Mouse (Mus musculus) forebrain, embryonic 14.5 days (tissue): ENCODE data around the gene Odf2l. TPM values are rescaled to one million over a fixed set of nuclear protein-coding genes. Genes with fewer than 3 reads are reported as not detected.

Experiments used
- ATAC-seq: fragments of 200-750 bp; cut with Nextera tagmentation; 2 replicates; pipeline ENCODE4 v1.8.0; 2017; ENCODE audit warnings: mild to moderate bottlenecking, moderate library complexity
- DNase-seq: peaks from one replicate; pipeline ENCODE4 v3.0.0-alpha.2; 2015; ENCODE audit warnings: low spot score
- H3K27ac ChIP-seq: fragments of 300-500 bp; sonication (generic); 2 replicates; pipeline ENCODE4 v1.5.1; 2014; ENCODE audit warnings: low read depth, mild to moderate bottlenecking, control low read depth, low read length, moderate library complexity
- H3K27me3 ChIP-seq: fragments of 300-500 bp; sonication (generic); replicated peaks from 2 replicates; pipeline ENCODE4 v1.6.1; 2014; ENCODE audit warnings: low read length, control low read depth, mixed read lengths; ENCODE audit not compliant: control insufficient read depth, insufficient read depth
- H3K36me3 ChIP-seq: fragments of 300-500 bp; sonication (generic); 2 replicates; pipeline ENCODE4 v1.6.1; 2014; ENCODE audit warnings: low read length, control low read depth; ENCODE audit not compliant: control insufficient read depth, insufficient read depth
- H3K4me1 ChIP-seq: fragments of 300-500 bp; sonication (generic); 2 replicates; pipeline ENCODE4 v1.6.1; 2014; ENCODE audit warnings: antibody characterized with exemption, low read length, control low read depth; ENCODE audit not compliant: control insufficient read depth, insufficient read depth
- H3K4me2 ChIP-seq: fragments of 300-500 bp; sonication (generic); 2 replicates; pipeline ENCODE4 v1.6.1; 2014; ENCODE audit warnings: mild to moderate bottlenecking, control low read depth, low read length
- H3K4me3 ChIP-seq: fragments of 300-500 bp; sonication (generic); 2 replicates; pipeline ENCODE4 v1.5.1; 2014; ENCODE audit warnings: low read depth, low read length, control low read depth
- H3K9ac ChIP-seq: fragments of 300-500 bp; sonication (generic); 2 replicates; pipeline ENCODE4 v1.6.1; 2014; ENCODE audit warnings: mild to moderate bottlenecking, low read length, control low read depth, moderate library complexity
- H3K9me3 ChIP-seq: fragments of 300-500 bp; sonication (generic); replicated peaks from 2 replicates; pipeline ENCODE4 v1.6.1; 2016; ENCODE audit warnings: low read length, control low read depth, mixed read lengths; ENCODE audit not compliant: control insufficient read depth
- WGBS: fragments of 180-500 bp; shearing (Covaris S2); extraction: QIAGEN DNeasy Blood & Tissue Kit; methylation state at CpG from one replicate; pipeline ENCODE4 v1.1.7; 2014; 5-methylcytosine and 5-hydroxymethylcytosine counted together
- polyA plus RNA-seq: library from polyadenylated mRNA; unstranded; fragments of >200 nt; fragmentation: Nextera tagmentation; extraction: Ambion mirVana; gene quantifications from 2 replicates; pipeline ENCODE4 v1.2.1, GENCODE M21; 2014

Odf2l gene
- polyA plus RNA-seq, result 16.6 and 18.5 TPM in 2 replicates

GRCm38 (mm10) chr3:145118254-145119001 lies at the start of gene Odf2l:
Gene Odf2l (plus strand): TSS chr3:145118588.
- Histone ChIP-seq H3K4me2 (peak within 1 kb of the TSS; percentile 83), H3K4me3 (peak within 1 kb of the TSS; percentile 64), H3K36me3 (no peaks in the 10 kb centered on the region), H3K9me3 (no peaks in the 10 kb centered on the region), H3K27ac (peak within 1 kb of the TSS; percentile 98), H3K9ac (peak within 1 kb of the TSS; percentile 90), H3K27me3 (no peaks in the 10 kb centered on the region), H3K4me1 (peaks cover 10% of the 10 kb centered on the region; the same call in 1 of the 2 replicates)
- DNase-seq (peak; percentile 98), ATAC-seq (peak; percentile 98)
- WGBS, result under 1% methylated on average over 56 of the region's 57 CpGs

GRCm38 (mm10) chr3:145068964-145069363 lies 49.4 kb upstream of the Odf2l start:
- 89% methylated on average over 4 of the region's 4 CpGs for WGBS
- no peak overlapping the region for H3K4me3 ChIP-seq
- H3K27ac ChIP-seq, result no peak overlapping the region
- DNase-seq (no peak), ATAC-seq (no peak)
- H3K27me3 ChIP-seq, result no peaks in the 10 kb centered on the region
- H3K36me3 ChIP-seq, result no peaks in the 10 kb centered on the region
- no peak overlapping the region for H3K9ac ChIP-seq
- H3K4me1 ChIP-seq, result no peaks in the 10 kb centered on the region
- H3K9me3 ChIP-seq, result no peaks in the 10 kb centered on the region
- no peak overlapping the region for H3K4me2 ChIP-seq

- no peak overlapping the region for H3K4me2 ChIP-seq
- H3K27ac ChIP-seq, result no peak overlapping the region
- DNase-seq, result no peak
- no peaks in the 10 kb centered on the region for H3K4me1 ChIP-seq
- ATAC-seq, result no peak
- no peaks in the 10 kb centered on the region for H3K27me3 ChIP-seq
- no peaks in the 10 kb centered on the region for H3K9me3 ChIP-seq
- H3K9ac ChIP-seq, result no peak overlapping the region
- H3K36me3 ChIP-seq, result no peaks in the 10 kb centered on the region
- no peak overlapping the region for H3K4me3 ChIP-seq
- WGBS, result 95% methylated on average over 3 of the region's 3 CpGs
Observed at GRCm38 (mm10) chr3:145072339-145072738, 46.0 kb upstream of the Odf2l start.

- Histone ChIP-seq H3K36me3 (no peaks in the 10 kb centered on the region), H3K27me3 (no peaks in the 10 kb centered on the region), H3K4me3 (no peak overlapping the region), H3K4me2 (no peak overlapping the region), H3K4me1 (no peaks in the 10 kb centered on the region), H3K27ac (no peak overlapping the region), H3K9ac (no peak overlapping the region), H3K9me3 (no peaks in the 10 kb centered on the region)
- ATAC-seq (no peak), DNase-seq (no peak)
- WGBS, result 86% methylated on average over 6 of the region's 6 CpGs
Observed at GRCm38 (mm10) chr3:145078405-145078804, 40.0 kb upstream of the Odf2l start.

DNA sequence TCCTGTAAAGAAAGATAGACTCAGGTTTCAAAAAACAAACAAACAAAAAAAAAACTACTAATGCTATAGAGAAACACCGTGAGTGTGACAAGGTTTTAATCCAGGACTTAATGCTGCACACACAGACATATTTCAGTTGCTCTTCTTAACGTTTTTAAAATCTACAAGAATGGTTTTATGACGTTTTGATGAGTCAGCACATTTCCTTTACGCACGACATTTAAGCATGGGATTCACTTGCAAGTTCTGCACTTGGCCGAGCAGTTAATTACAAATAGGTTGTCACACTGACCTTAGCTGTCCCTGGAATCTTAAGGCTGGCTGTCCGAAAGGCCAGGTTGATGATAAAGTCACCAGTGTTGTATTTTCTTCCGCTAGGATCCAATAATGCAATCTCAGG lies 37.5 kb upstream of the Odf2l start:
- no peaks in the 10 kb centered on the region for H3K9me3 ChIP-seq
- 82% methylated on average over 8 of the region's 8 CpGs for WGBS

GRCm38 (mm10) chr3:145083081-145083480 lies 35.3 kb upstream of the Odf2l start:
- no peak for DNase-seq
- H3K4me2 ChIP-seq, result no peak overlapping the region
- H3K9ac ChIP-seq, result no peak overlapping the region
- H3K27me3 ChIP-seq, result no peaks in the 10 kb centered on the region
- no peaks in the 10 kb centered on the region for H3K4me1 ChIP-seq
- no peak overlapping the region for H3K4me3 ChIP-seq
- no peaks in the 10 kb centered on the region for H3K36me3 ChIP-seq
- no peaks in the 10 kb centered on the region for H3K9me3 ChIP-seq
- no peak overlapping the region for H3K27ac ChIP-seq
- 96% methylated on average over 1 of the region's 1 CpGs for WGBS
- ATAC-seq, result no peak

More for the DNA sequence above, 37.5 kb upstream of the Odf2l start:
- ATAC-seq, result no peak
- DNase-seq, result no peak
- no peak overlapping the region for H3K27ac ChIP-seq
- H3K9ac ChIP-seq, result no peak overlapping the region
- H3K4me1 ChIP-seq, result no peaks in the 10 kb centered on the region
- H3K36me3 ChIP-seq, result no peaks in the 10 kb centered on the region
- H3K4me3 ChIP-seq, result no peak overlapping the region
- H3K27me3 ChIP-seq, result no peaks in the 10 kb centered on the region
- H3K4me2 ChIP-seq, result no peak overlapping the region

DNA sequence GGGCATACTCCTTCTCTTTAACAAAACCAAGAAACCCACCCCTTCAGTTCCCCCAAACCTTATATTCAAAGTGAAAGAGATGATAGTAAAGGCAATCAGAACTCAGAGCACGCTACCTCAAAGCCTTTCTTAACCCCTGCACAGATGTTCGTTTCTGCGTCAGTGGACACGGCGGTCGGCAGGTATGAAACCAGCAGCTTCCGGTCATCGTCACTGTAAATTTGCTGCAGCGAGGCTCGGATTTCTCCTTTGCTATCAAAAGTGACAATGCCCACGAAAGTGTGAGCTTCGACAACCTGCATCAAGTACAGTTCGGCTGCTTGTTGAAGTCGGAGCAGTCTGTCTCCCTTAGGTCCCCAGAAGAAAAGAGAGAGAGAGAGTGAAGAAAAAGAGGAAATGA lies 32.2 kb upstream of the Odf2l start:
- no peaks in the 10 kb centered on the region for H3K4me1 ChIP-seq
- H3K9ac ChIP-seq, result no peak overlapping the region
- no peak overlapping the region for H3K27ac ChIP-seq
- H3K4me2 ChIP-seq, result no peak overlapping the region
- H3K4me3 ChIP-seq, result no peak overlapping the region
- H3K36me3 ChIP-seq, result no peaks in the 10 kb centered on the region
- 92% methylated on average over 14 of the region's 14 CpGs for WGBS
- ATAC-seq, result no peak
- no peaks in the 10 kb centered on the region for H3K27me3 ChIP-seq
- no peaks in the 10 kb centered on the region for H3K9me3 ChIP-seq
- DNase-seq, result no peak

GRCm38 (mm10) chr3:145087857-145088598 lies 30.4 kb upstream of the Odf2l start:
- DNase-seq (no peak), ATAC-seq (no peak)
- Histone ChIP-seq H3K4me3 (no peak overlapping the region), H3K36me3 (no peaks in the 10 kb centered on the region), H3K4me2 (no peak overlapping the region), H3K4me1 (no peaks in the 10 kb centered on the region), H3K9ac (no peak overlapping the region), H3K9me3 (no peaks in the 10 kb centered on the region), H3K27me3 (no peaks in the 10 kb centered on the region), H3K27ac (no peak overlapping the region)
- 84% methylated on average over 8 of the region's 8 CpGs for WGBS

DNA sequence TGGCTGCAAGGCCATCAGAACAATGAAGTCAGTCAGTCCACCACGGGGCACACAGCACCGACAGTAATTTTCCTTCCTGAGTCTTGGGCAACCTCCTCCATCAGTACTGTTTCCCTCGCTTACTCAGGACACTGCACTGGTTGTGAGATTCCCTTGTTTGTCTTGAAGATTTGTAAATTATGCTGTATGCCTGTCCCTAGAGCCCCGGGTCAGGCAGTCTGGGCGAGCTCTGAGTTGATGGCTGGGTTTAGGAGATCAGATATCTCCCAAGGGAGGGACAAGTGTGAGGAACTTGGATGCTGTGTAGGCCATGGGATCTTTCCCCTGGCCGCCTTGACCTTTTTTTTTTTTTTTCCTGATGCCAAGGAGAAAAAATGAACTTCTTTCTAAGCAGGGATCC lies 19.1 kb upstream of the Odf2l start, which contains the start of gene Clca2:
Clca2 (minus strand) TSS at position 153 of the 400 bp plus-strand sequence.
- no peaks in the 10 kb centered on the region for H3K27me3 ChIP-seq
- H3K36me3 ChIP-seq, result no peaks in the 10 kb centered on the region
- H3K9ac ChIP-seq, result no peak within 1 kb of the TSS
- WGBS, result 80% methylated on average over 6 of the region's 6 CpGs
- H3K27ac ChIP-seq, result no peak within 1 kb of the TSS
- no peak for ATAC-seq
- no peak within 1 kb of the TSS for H3K4me2 ChIP-seq
- no peaks in the 10 kb centered on the region for H3K9me3 ChIP-seq
- H3K4me3 ChIP-seq, result no peak within 1 kb of the TSS
- no peak for DNase-seq
- H3K4me1 ChIP-seq, result no peaks in the 10 kb centered on the region
